Mouse (Mus musculus) bone marrow macrophage, adult 2 months (primary cell): ENCODE results near the gene Tmem121.

Source experiments
- CTCF ChIP-seq: IDR thresholded peaks from 2 replicates; pipeline ENCODE4 v1.5.1; 2012; ENCODE audit warnings: low read depth, mild to moderate bottlenecking, low read length, moderate library complexity
- POLR2A ChIP-seq: IDR thresholded peaks from 2 replicates; pipeline ENCODE4 v1.6.1; 2012; ENCODE audit warnings: mild to moderate bottlenecking, low read depth, low read length, borderline replicate concordance

DNA sequence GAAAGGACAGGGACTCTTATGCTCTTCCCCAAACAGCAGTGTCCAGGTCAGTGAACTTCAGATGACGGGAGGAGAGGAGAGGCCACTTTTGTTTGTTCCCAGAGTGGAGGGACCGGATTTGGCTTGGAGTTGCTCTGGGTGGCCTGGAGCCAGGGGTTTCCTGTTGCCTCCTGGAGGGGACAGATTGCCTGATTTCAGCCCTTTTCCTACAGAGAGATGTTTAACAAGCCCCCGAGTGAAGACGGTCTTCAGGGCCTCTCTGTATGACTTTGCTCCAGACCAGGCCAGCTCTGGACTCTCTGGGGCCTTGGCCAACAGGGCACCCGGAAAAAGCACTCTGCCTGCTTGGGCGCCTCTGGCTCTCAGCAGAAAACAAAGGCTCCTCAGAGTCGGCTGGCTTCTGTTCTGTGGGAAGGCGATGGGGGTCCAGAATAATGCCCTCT is 44.2 kb upstream of the Tmem121 start:
- TF ChIP-seq CTCF (no peak), POLR2A (no peak)
